Mouse (Mus musculus): ENCODE measurements at regions not wholly inside any gene's neighbourhood (a gene's known extent, or its start where the extent isn't known, plus 50 kb on each side); places are given as distances from the start of the nearest gene placed in this dataset.
A peak's percentile ranks its signal among the peaks of the same experiment; 100 is the strongest.

GRCm38 (mm10) chr15:56158726-56159125 lies 1318.7 kb downstream of the Slc22a22 start:
- no peak for DNase-seq (ENCODE audit: low read depth, low spot score)

GRCm38 (mm10) chr15:56139451-56139850 lies 1338.0 kb downstream of the Slc22a22 start:
- no peak for DNase-seq (ENCODE audit: low read depth, low spot score)

- no peak for DNase-seq (ENCODE audit: low read depth, low spot score)
These were observed 1340.9 kb downstream of the Slc22a22 start for GRCm38 (mm10) chr15:56136420-56136970.

- DNase-seq (ENCODE audit: low read depth, low spot score) = no peak
These were observed 1349.4 kb downstream of the Slc22a22 start for GRCm38 (mm10) chr15:56128029-56128428.

- DNase-seq (ENCODE audit: low read depth, low spot score) = no peak
These were observed 1357.9 kb downstream of the Slc22a22 start for GRCm38 (mm10) chr15:56119287-56120065.

GRCm38 (mm10) chr15:56108313-56108712 lies 1369.1 kb downstream of the Slc22a22 start:
- DNase-seq (ENCODE audit: low read depth, low spot score) = no peak

GRCm38 (mm10) chr15:56107719-56108118 lies 1369.7 kb downstream of the Slc22a22 start:
- DNase-seq (ENCODE audit: low read depth, low spot score) = no peak

- DNase-seq (ENCODE audit: low read depth, low spot score) = no peak
These were observed 1377.2 kb downstream of the Slc22a22 start for GRCm38 (mm10) chr15:56100133-56100735.

GRCm38 (mm10) chr15:56077838-56078567 lies 1399.4 kb downstream of the Slc22a22 start:
- DNase-seq (ENCODE audit: low read depth, low spot score) = peak; percentile 3

GRCm38 (mm10) chr15:56077081-56077480 lies 1400.3 kb downstream of the Slc22a22 start:
- no peak for DNase-seq (ENCODE audit: low read depth, low spot score)

GRCm38 (mm10) chr15:56076680-56077079 lies 1400.7 kb downstream of the Slc22a22 start:
- DNase-seq (ENCODE audit: low read depth, low spot score) = no peak

GRCm38 (mm10) chr15:56069511-56069910 lies 1407.9 kb downstream of the Slc22a22 start:
- no peak for DNase-seq (ENCODE audit: low read depth, low spot score)

GRCm38 (mm10) chr15:56067214-56067613 lies 1410.2 kb downstream of the Slc22a22 start:
- no peak for DNase-seq (ENCODE audit: low read depth, low spot score)

- DNase-seq (ENCODE audit: low read depth, low spot score) = no peak
These were observed 1410.9 kb downstream of the Slc22a22 start for GRCm38 (mm10) chr15:56066540-56066939.

GRCm38 (mm10) chr15:56065872-56066534 lies 1411.4 kb downstream of the Slc22a22 start:
- peak; percentile 33 for DNase-seq (ENCODE audit: low read depth, low spot score)

- no peak for DNase-seq (ENCODE audit: low read depth, low spot score)
These were observed 1414.8 kb downstream of the Slc22a22 start for GRCm38 (mm10) chr15:56062576-56062975.

GRCm38 (mm10) chr15:56061326-56061725 lies 1416.1 kb downstream of the Slc22a22 start:
- no peak for DNase-seq (ENCODE audit: low read depth, low spot score)

- no peak for DNase-seq (ENCODE audit: low read depth, low spot score)
These were observed 1426.7 kb downstream of the Slc22a22 start for GRCm38 (mm10) chr15:56050716-56051115.

- no peak for DNase-seq (ENCODE audit: low read depth, low spot score)
These were observed 1429.6 kb downstream of the Slc22a22 start for GRCm38 (mm10) chr15:56047832-56048231.

- DNase-seq (ENCODE audit: low read depth, low spot score) = peak; percentile 52
These were observed 1430.5 kb downstream of the Slc22a22 start for GRCm38 (mm10) chr15:56046679-56047532.

All from retina, postnatal 7 days (tissue).